Comparison of ENCODE assay signal across 18 mouse cellular contexts in the genomic region with DNA sequence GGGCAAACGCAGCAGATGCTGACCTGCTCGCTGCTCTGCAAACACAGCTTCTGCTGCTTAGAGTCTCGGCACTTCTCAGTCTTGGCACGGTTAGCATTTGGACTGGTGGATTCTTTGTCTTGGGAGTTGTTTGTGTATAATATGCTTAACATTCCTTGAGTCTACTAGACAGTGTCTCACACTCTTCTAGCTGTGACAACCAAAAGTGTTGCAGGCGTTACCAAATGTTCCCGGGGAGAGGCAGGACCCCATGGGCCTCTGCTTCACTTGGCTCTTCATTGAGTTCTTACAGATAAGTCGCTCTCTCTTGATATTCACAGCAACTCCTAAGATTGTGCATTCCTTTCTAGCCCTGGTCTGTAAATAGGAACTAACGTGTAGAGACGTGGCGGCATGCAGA. TPM values are rescaled to one million over a fixed set of nuclear protein-coding genes. Genes with fewer than 3 reads are reported as not detected.
"Had no signal": no experiment of that assay in that cellular context is flagged by ENCODE, and none has a peak within 500 bp of the region (broad histone marks: within the 10 kb centered on the region; RNA-seq: fewer than 3 reads in every experiment).

No protein-coding gene starts in this region.

- H3K9ac ChIP-seq: liver, embryonic 12.5 days; liver, embryonic 14.5 days; lung, embryonic 14.5 days; neural tube, embryonic 12.5 days; stomach, embryonic 15.5 days had no signal

- H3K4me3 ChIP-seq: liver, embryonic 12.5 days; megakaryocyte, embryonic 14.5 days; neural tube, embryonic 12.5 days; stomach, embryonic 15.5 days had no signal

- ATAC-seq: liver, embryonic 12.5 days; midbrain, embryonic 16.5 days had no signal

- H3K27ac ChIP-seq: liver, embryonic 12.5 days; liver, embryonic 14.5 days; macrophage; neural tube, embryonic 12.5 days; stomach, embryonic 15.5 days; stomach, postnatal 0 days had no signal

- H3K4me1 ChIP-seq: neural tube, embryonic 12.5 days; stomach, embryonic 15.5 days had no signal

- H3K4me2 ChIP-seq: liver, embryonic 12.5 days; lung, embryonic 14.5 days; midbrain, embryonic 11.5 days; neural tube, embryonic 12.5 days; stomach, embryonic 15.5 days had no signal

- DNase-seq: lung, embryonic 14.5 days; midbrain, embryonic 14.5 days; right cerebral cortex, postnatal 14 days; thymus, adult 2 months; thymus, postnatal 25 days; thymus, postnatal 4 days had no signal

- H3K27me3 ChIP-seq: liver, embryonic 12.5 days; megakaryocyte, embryonic 14.5 days; neural tube, embryonic 12.5 days; stomach, embryonic 15.5 days had no signal

- H3K9me3 ChIP-seq: liver, embryonic 12.5 days; megakaryocyte, embryonic 14.5 days; neural tube, embryonic 12.5 days; stomach, embryonic 15.5 days had no signal

RNA-seq across cellular contexts. Expression of a gene that starts 38.0 kb away (rescaled TPM):
- total RNA-seq: megakaryocyte progenitor cell, adult 5-6 weeks; neutrophil, adult 5-6 weeks had no signal

RNA-seq across cellular contexts. Expression of a gene that starts 45.9 kb away (rescaled TPM):
- total RNA-seq: liver, adult 2 months; megakaryocyte progenitor cell, adult 5-6 weeks had no signal
